Mouse (Mus musculus) ovary, adult 18-20 months (tissue): ENCODE measurements around the gene Gbgt1.

Experiments used
- DNase-seq: peaks from one replicate; pipeline ENCODE4 v3.0.0; 2022; ENCODE audit warnings: low spot score, mixed read lengths

The Gbgt1 gene

DNA sequence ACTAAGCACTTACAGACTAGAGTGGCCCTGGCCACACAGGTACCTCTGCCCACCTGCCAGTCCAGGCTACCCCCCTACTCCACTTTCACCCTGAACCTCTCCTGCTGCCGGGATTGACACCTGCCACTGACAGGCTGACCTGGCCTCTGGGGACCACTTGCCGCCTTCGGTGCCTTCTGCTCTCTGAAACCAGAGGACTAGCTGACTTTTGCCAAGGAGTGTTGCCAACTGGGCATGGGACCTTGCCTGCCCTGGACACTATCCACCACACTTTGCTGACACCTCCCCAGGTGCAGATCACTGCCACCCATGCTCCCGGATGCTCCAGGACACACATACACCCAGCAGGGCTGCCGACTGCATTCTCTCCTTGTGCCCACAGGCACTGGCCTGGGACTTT is 55.6 kb downstream of the Gbgt1 start:
- no peak for DNase-seq
